Mouse (Mus musculus): ENCODE data around the gene Smarcb1. TPM values are rescaled to one million over a fixed set of nuclear protein-coding genes. Genes with fewer than 3 reads are reported as not detected.

The Smarcb1 gene
- polyA plus RNA-seq, 2 experiments = 116 to 177 TPM

- 89% methylated on average over 3 of the region's 3 CpGs for WGBS
- H3K4me1 ChIP-seq (ENCODE audit: control insufficient read depth, insufficient read depth, low read length) = peaks cover 13% of the 10 kb centered on the region
- no peaks in the 10 kb centered on the region for H3K9me3 ChIP-seq (ENCODE audit: control insufficient read depth, low read length)
- no peaks in the 10 kb centered on the region for H3K36me3 ChIP-seq (ENCODE audit: control insufficient read depth, insufficient read depth, low read length)
- DNase-seq (ENCODE audit: low spot score) (no peak), ATAC-seq (ENCODE audit: low FRiP score, low read depth) (no peak)
- no peak for TF ChIP-seq POLR2A (IDR thresholded peaks at IDR 0.05; ENCODE audit: borderline replicate concordance, extremely low read depth, insufficient read depth, insufficient read length)
- H3K9ac ChIP-seq (ENCODE audit: low read depth, low read length, severe bottlenecking) = no peak overlapping the region
- no peak overlapping the region for H3K27ac ChIP-seq (replicated peaks; ENCODE audit: low read depth, low read length)
- no peaks in the 10 kb centered on the region for H3K27me3 ChIP-seq (ENCODE audit: control insufficient read depth, insufficient read depth, low read length)
- no peak overlapping the region for H3K4me3 ChIP-seq (replicated peaks; ENCODE audit: low read length)
- no peak overlapping the region for H3K4me2 ChIP-seq (replicated peaks; ENCODE audit: low read depth, low read length, severe bottlenecking)
Observed at GRCm38 (mm10) chr10:75878836-75879235, 42.6 kb downstream of the Smarcb1 start.

GRCm38 (mm10) chr10:75873543-75874170 is 47.8 kb downstream of the Smarcb1 start:
- H3K27me3 ChIP-seq (ENCODE audit: control insufficient read depth, insufficient read depth, low read length) = no peaks in the 10 kb centered on the region
- H3K27ac ChIP-seq (replicated peaks; ENCODE audit: low read depth, low read length) = 0 out of 2 replicates have a peak overlapping the region, but pooled peaks have one; percentile 8
- no peaks in the 10 kb centered on the region for H3K36me3 ChIP-seq (ENCODE audit: control insufficient read depth, insufficient read depth, low read length)
- TF ChIP-seq POLR2A (IDR thresholded peaks at IDR 0.05; ENCODE audit: borderline replicate concordance, extremely low read depth, insufficient read depth, insufficient read length) = no peak
- H3K4me3 ChIP-seq (replicated peaks; ENCODE audit: low read length) = peak overlapping the region; percentile 31; the same call in 1 of the 2 replicates
- H3K4me2 ChIP-seq (replicated peaks; ENCODE audit: low read depth, low read length, severe bottlenecking) = peak overlapping the region; percentile 54; the same call in 1 of the 2 replicates
- no peaks in the 10 kb centered on the region for H3K9me3 ChIP-seq (ENCODE audit: control insufficient read depth, low read length)
- WGBS = 49% methylated on average over 10 of the region's 10 CpGs
- peak overlapping the region; percentile 34; the same call in 1 of the 2 replicates for H3K9ac ChIP-seq (ENCODE audit: low read depth, low read length, severe bottlenecking)
- ATAC-seq (ENCODE audit: low FRiP score, low read depth) (no peak), DNase-seq (ENCODE audit: low spot score) (no peak)
- peaks cover 10% of the 10 kb centered on the region for H3K4me1 ChIP-seq (ENCODE audit: control insufficient read depth, insufficient read depth, low read length)

GRCm38 (mm10) chr10:75872915-75873542 is 48.4 kb downstream of the Smarcb1 start:
- peaks cover 10% of the 10 kb centered on the region for H3K4me1 ChIP-seq (ENCODE audit: control insufficient read depth, insufficient read depth, low read length)
- WGBS = 2% methylated on average over 11 of the region's 11 CpGs
- DNase-seq (ENCODE audit: low spot score) (peak; percentile 92), ATAC-seq (ENCODE audit: low FRiP score, low read depth) (peak; percentile 98)
- H3K9me3 ChIP-seq (ENCODE audit: control insufficient read depth, low read length) = no peaks in the 10 kb centered on the region
- 0 out of 2 replicates have a peak overlapping the region, but pooled peaks have one; percentile 8 for H3K27ac ChIP-seq (replicated peaks; ENCODE audit: low read depth, low read length)
- H3K9ac ChIP-seq (ENCODE audit: low read depth, low read length, severe bottlenecking) = peak overlapping the region; percentile 34
- no peaks in the 10 kb centered on the region for H3K36me3 ChIP-seq (ENCODE audit: control insufficient read depth, insufficient read depth, low read length)
- TF ChIP-seq POLR2A (IDR thresholded peaks at IDR 0.05; ENCODE audit: borderline replicate concordance, extremely low read depth, insufficient read depth, insufficient read length) = no peak
- no peaks in the 10 kb centered on the region for H3K27me3 ChIP-seq (ENCODE audit: control insufficient read depth, insufficient read depth, low read length)
- H3K4me2 ChIP-seq (replicated peaks; ENCODE audit: low read depth, low read length, severe bottlenecking) = peak overlapping the region; percentile 54
- peak overlapping the region; percentile 31 for H3K4me3 ChIP-seq (replicated peaks; ENCODE audit: low read length)

DNA sequence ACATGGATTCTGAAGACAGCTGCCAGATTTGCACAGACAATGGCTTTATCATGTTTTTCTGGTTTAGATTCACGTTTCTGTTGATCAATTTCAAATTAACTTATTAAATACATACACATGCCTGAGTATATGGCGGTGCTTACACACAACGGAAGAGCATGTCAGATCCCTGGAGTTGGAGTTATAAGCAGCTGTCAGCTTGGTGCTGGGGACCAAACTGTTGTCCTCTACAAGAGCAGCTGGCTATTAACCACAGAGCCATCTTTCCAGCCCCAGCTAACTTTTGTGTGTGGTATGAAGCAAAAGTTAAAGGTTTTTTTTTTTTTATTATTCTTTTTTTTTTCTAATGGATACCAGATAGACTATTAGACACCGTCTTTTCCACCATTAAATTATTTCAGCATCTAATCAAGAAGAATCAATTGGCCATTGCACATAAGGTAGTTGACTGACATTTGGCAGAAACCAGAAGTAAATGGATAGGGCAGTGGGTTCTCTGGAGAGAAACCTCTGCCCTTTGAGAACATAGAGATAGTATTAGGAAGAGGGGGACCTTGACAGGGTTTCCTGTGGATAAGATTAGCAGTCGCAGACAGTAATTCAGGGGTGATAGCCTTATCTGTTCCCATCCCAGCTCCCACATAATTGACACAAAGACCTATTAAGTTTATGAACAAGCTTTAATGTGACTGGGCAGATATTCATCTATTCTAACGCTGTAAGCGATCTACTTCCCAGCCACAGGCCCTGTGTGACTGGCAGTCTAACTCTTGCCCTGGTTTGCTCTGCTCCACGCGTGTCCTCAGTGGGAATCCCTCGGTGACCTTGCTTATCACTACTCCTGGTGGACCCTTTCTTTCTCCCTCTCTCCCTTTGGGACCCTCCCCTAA is 49.1 kb downstream of the Smarcb1 start:
- Histone ChIP-seq H3K27me3 (ENCODE audit: control insufficient read depth, insufficient read depth, low read length) (no peaks in the 10 kb centered on the region), H3K9ac (ENCODE audit: low read depth, low read length, severe bottlenecking) (0 out of 2 replicates have a peak overlapping the region, but pooled peaks have one; percentile 34), H3K4me2 (replicated peaks; ENCODE audit: low read depth, low read length, severe bottlenecking) (peak overlapping the region; percentile 54), H3K9me3 (ENCODE audit: control insufficient read depth, low read length) (no peaks in the 10 kb centered on the region), H3K36me3 (ENCODE audit: control insufficient read depth, insufficient read depth, low read length) (no peaks in the 10 kb centered on the region), H3K27ac (replicated peaks; ENCODE audit: low read depth, low read length) (no peak overlapping the region), H3K4me1 (ENCODE audit: control insufficient read depth, insufficient read depth, low read length) (peaks cover 10% of the 10 kb centered on the region), H3K4me3 (replicated peaks; ENCODE audit: low read length) (peak overlapping the region; percentile 31)
- 41% methylated on average over 10 of the region's 10 CpGs for WGBS
- ATAC-seq (ENCODE audit: low FRiP score, low read depth) = no peak
- TF ChIP-seq POLR2A (IDR thresholded peaks at IDR 0.05; ENCODE audit: borderline replicate concordance, extremely low read depth, insufficient read depth, insufficient read length) = peak; percentile 20; the same call in 1 of the 2 replicates
- DNase-seq (ENCODE audit: low spot score) = no peak

- ATAC-seq (ENCODE audit: low FRiP score, low read depth) = no peak
- no peak for TF ChIP-seq POLR2A (IDR thresholded peaks at IDR 0.05; ENCODE audit: borderline replicate concordance, extremely low read depth, insufficient read depth, insufficient read length)
- Histone ChIP-seq H3K4me2 (replicated peaks; ENCODE audit: low read depth, low read length, severe bottlenecking) (no peak overlapping the region), H3K9ac (ENCODE audit: low read depth, low read length, severe bottlenecking) (no peak overlapping the region), H3K36me3 (ENCODE audit: control insufficient read depth, insufficient read depth, low read length) (peaks cover 19% of the 10 kb centered on the region), H3K27ac (replicated peaks; ENCODE audit: low read depth, low read length) (no peak overlapping the region), H3K4me1 (ENCODE audit: control insufficient read depth, insufficient read depth, low read length) (peaks cover 16% of the 10 kb centered on the region), H3K9me3 (ENCODE audit: control insufficient read depth, low read length) (no peaks in the 10 kb centered on the region), H3K4me3 (replicated peaks; ENCODE audit: low read length) (no peak overlapping the region), H3K27me3 (ENCODE audit: control insufficient read depth, insufficient read depth, low read length) (no peaks in the 10 kb centered on the region)
- DNase-seq (ENCODE audit: low spot score) = no peak
- 89% methylated on average over 5 of the region's 5 CpGs for WGBS
Observed at GRCm38 (mm10) chr10:75861587-75861986, 59.8 kb downstream of the Smarcb1 start.
